In genomic region chr14:99099967-99100587, GRCm38 (mm10) we compare ENCODE assay signal across 8 mouse cellular contexts. TPM values are rescaled to one million over a fixed set of nuclear protein-coding genes. Genes with fewer than 3 reads are reported as not detected.
DNase-seq lines count a peak whose midpoint lies in the region; ATAC-seq and TF ChIP-seq lines count a peak whose summit lies in the region.

No protein-coding gene starts in this region.

- peak overlapping the region; percentile 42 for H3K27ac ChIP-seq in heart, embryonic 15.5 days
- H3K27ac ChIP-seq in forebrain, embryonic 12.5 days = no peak overlapping the region
- H3K27ac ChIP-seq in liver, embryonic 11.5 days (ENCODE audit: low read depth, low read length) = 0 out of 2 replicates have a peak overlapping the region, but pooled peaks have one; percentile 36
- H3K27ac ChIP-seq in small intestine, adult 2 months (ENCODE audit: insufficient read depth, low read depth, low read length) = no peak overlapping the region

- H3K4me2 ChIP-seq in heart, embryonic 15.5 days = peak overlapping the region; percentile 73
- H3K4me2 ChIP-seq in forebrain, embryonic 12.5 days = peak overlapping the region; percentile 65
- H3K4me2 ChIP-seq in liver, embryonic 11.5 days = peak overlapping the region; percentile 55

- no peak for TF ChIP-seq POLR2A in small intestine, adult 2 months (IDR thresholded peaks at IDR 0.05; ENCODE audit: low read depth, low read length)

- peaks cover 14% of the 10 kb centered on the region for H3K4me1 ChIP-seq in heart, embryonic 15.5 days (replicated peaks)
- H3K4me1 ChIP-seq in forebrain, embryonic 12.5 days = peaks cover 13% of the 10 kb centered on the region
- peaks cover 9% of the 10 kb centered on the region for H3K4me1 ChIP-seq in liver, embryonic 11.5 days (replicated peaks; ENCODE audit: control insufficient read depth, insufficient read depth, low read length)
- H3K4me1 ChIP-seq in small intestine, adult 2 months (ENCODE audit: control insufficient read depth, insufficient read depth, insufficient read length, low read length) = no peaks in the 10 kb centered on the region

- TF ChIP-seq CTCF in small intestine, adult 2 months (IDR thresholded peaks at IDR 0.05; ENCODE audit: extremely low read depth, insufficient read length, insufficient replicate concordance, low read depth, low read length) = no peak

- H3K9ac ChIP-seq in heart, embryonic 15.5 days = peak overlapping the region; percentile 68
- peak overlapping the region; percentile 89 for H3K9ac ChIP-seq in forebrain, embryonic 12.5 days
- H3K9ac ChIP-seq in liver, embryonic 11.5 days (ENCODE audit: low read depth, low read length) = peak overlapping the region; percentile 73

- H3K36me3 ChIP-seq in heart, embryonic 15.5 days = peaks cover 34% of the 10 kb centered on the region; the same call in 1 of the 2 replicates
- H3K36me3 ChIP-seq in forebrain, embryonic 12.5 days (replicated peaks) = peaks cover 48% of the 10 kb centered on the region
- peaks cover 17% of the 10 kb centered on the region for H3K36me3 ChIP-seq in liver, embryonic 11.5 days (ENCODE audit: control insufficient read depth, insufficient read depth, low read length)
- peaks cover 17% of the 10 kb centered on the region for H3K36me3 ChIP-seq in small intestine, adult 2 months (ENCODE audit: control insufficient read depth, insufficient read depth, low read length)

- 5% methylated on average over 20 of the region's 20 CpGs for WGBS in heart, embryonic 15.5 days
- WGBS in forebrain, embryonic 12.5 days = 7% methylated on average over 20 of the region's 20 CpGs
- WGBS in liver, embryonic 11.5 days = 4% methylated on average over 20 of the region's 20 CpGs
- WGBS in small intestine, adult 2 months = 5% methylated on average over 20 of the region's 20 CpGs

- no peak for ATAC-seq in heart, embryonic 15.5 days (replicated peaks; ENCODE audit: insufficient number of reproducible peaks, insufficient read depth, low FRiP score, low read depth)
- no peak for ATAC-seq in forebrain, embryonic 12.5 days (ENCODE audit: low FRiP score)
- no peak for ATAC-seq in liver, embryonic 11.5 days (replicated peaks; ENCODE audit: low FRiP score)

- no peak for DNase-seq in heart, adult 18-20 months
- DNase-seq in NIH3T3 (ENCODE audit: low read depth) = peak; percentile 47
- DNase-seq in liver, embryonic 11.5 days (ENCODE audit: low spot score) = no peak
- no peak for DNase-seq in right cerebral cortex, postnatal 14 days
- DNase-seq in adrenal gland, adult 2 months = no peak

- no peaks in the 10 kb centered on the region for H3K27me3 ChIP-seq in heart, embryonic 15.5 days
- H3K27me3 ChIP-seq in forebrain, embryonic 12.5 days = no peaks in the 10 kb centered on the region
- H3K27me3 ChIP-seq in liver, embryonic 11.5 days (replicated peaks; ENCODE audit: control insufficient read depth, insufficient read depth, low read length) = no peaks in the 10 kb centered on the region
- H3K27me3 ChIP-seq in small intestine, adult 2 months (ENCODE audit: control insufficient read depth, insufficient read depth, low read length) = no peaks in the 10 kb centered on the region

- no peaks in the 10 kb centered on the region for H3K9me3 ChIP-seq in heart, embryonic 15.5 days (replicated peaks)
- H3K9me3 ChIP-seq in forebrain, embryonic 12.5 days = no peaks in the 10 kb centered on the region
- no peaks in the 10 kb centered on the region for H3K9me3 ChIP-seq in liver, embryonic 11.5 days (ENCODE audit: control insufficient read depth, low read length)

- peak overlapping the region; percentile 83 for H3K4me3 ChIP-seq in heart, embryonic 15.5 days
- H3K4me3 ChIP-seq in forebrain, embryonic 12.5 days (replicated peaks) = peak overlapping the region; percentile 94
- H3K4me3 ChIP-seq in liver, embryonic 11.5 days (ENCODE audit: low read depth, low read length) = peak overlapping the region; percentile 94
- peak overlapping the region; percentile 96 for H3K4me3 ChIP-seq in small intestine, adult 2 months (ENCODE audit: low read depth, low read length)

RNA-seq across cellular contexts. Expression of gene Dis3, which starts 0.5 kb away (rescaled TPM):
- 17.5 and 19.8 TPM in 2 replicates for polyA plus RNA-seq in heart, embryonic 15.5 days (2015; fragmentation: Nextera tagmentation; extraction: Ambion mirVana)
- 10 to 100 TPM in 1 of 2 experiments, 1 to 10 TPM in 1; 9.4 to 10.3 TPM for total RNA-seq in heart, adult 18-20 months (2021)
- 43.9 and 47.6 TPM in 2 replicates for polyA plus RNA-seq in forebrain, embryonic 12.5 days (2016; fragmentation: Nextera tagmentation; extraction: Ambion mirVana)
- polyA plus RNA-seq in liver, embryonic 11.5 days (2014; fragmentation: Nextera tagmentation; extraction: Ambion mirVana) = 44.6 and 50.5 TPM in 2 replicates
- polyA plus RNA-seq in small intestine, adult 2 months (2012; rRNA removed) = 1.3 and 2.5 TPM in 2 replicates
- total RNA-seq in adrenal gland, adult 2 months (2021) = 10 to 100 TPM; 23.4 to 26.3 TPM
- polyA plus RNA-seq in adrenal gland, adult 2 months (2012; rRNA removed) = 4.1 and 5.4 TPM in 2 replicates

RNA-seq across cellular contexts. Expression of gene Pibf1, which starts 0.9 kb away (rescaled TPM):
- 11.9 and 13.6 TPM in 2 replicates for polyA plus RNA-seq in heart, embryonic 15.5 days (2015; fragmentation: Nextera tagmentation; extraction: Ambion mirVana)
- total RNA-seq in heart, adult 18-20 months (2021) = 1 to 10 TPM; 7.7 to 8.3 TPM
- polyA plus RNA-seq in forebrain, embryonic 12.5 days (2016; fragmentation: Nextera tagmentation; extraction: Ambion mirVana) = 24.1 and 24.7 TPM in 2 replicates
- polyA plus RNA-seq in liver, embryonic 11.5 days (2014; fragmentation: Nextera tagmentation; extraction: Ambion mirVana) = 15.9 and 17.8 TPM in 2 replicates
- 0.10 and 0.65 TPM in 2 replicates for polyA plus RNA-seq in small intestine, adult 2 months (2012; rRNA removed)
- total RNA-seq in adrenal gland, adult 2 months (2021) = 1 to 10 TPM; 8.5 to 8.9 TPM
- 0.85 and 1.4 TPM in 2 replicates for polyA plus RNA-seq in adrenal gland, adult 2 months (2012; rRNA removed)

RNA-seq across cellular contexts. Expression of gene Bora, which starts 54.1 kb away (rescaled TPM):
- polyA plus RNA-seq in heart, embryonic 15.5 days (2015; fragmentation: Nextera tagmentation; extraction: Ambion mirVana) = 37.2 and 41.2 TPM in 2 replicates
- total RNA-seq in heart, adult 18-20 months (2021) = under 1 TPM; 0.57 to 0.64 TPM
- polyA plus RNA-seq in forebrain, embryonic 12.5 days (2016; fragmentation: Nextera tagmentation; extraction: Ambion mirVana) = 68.0 and 77.7 TPM in 2 replicates
- 70.4 and 76.3 TPM in 2 replicates for polyA plus RNA-seq in liver, embryonic 11.5 days (2014; fragmentation: Nextera tagmentation; extraction: Ambion mirVana)
- 1.1 and 2.4 TPM in 2 replicates for polyA plus RNA-seq in small intestine, adult 2 months (2012; rRNA removed)
- total RNA-seq in adrenal gland, adult 2 months (2021) = 1 to 10 TPM; 1.8 to 2.4 TPM
- polyA plus RNA-seq in adrenal gland, adult 2 months (2012; rRNA removed) = 0.70 and 0.75 TPM in 2 replicates

RNA-seq across cellular contexts. Expression of gene Mzt1, which starts 54.1 kb away (rescaled TPM):
- polyA plus RNA-seq in heart, embryonic 15.5 days (2015; fragmentation: Nextera tagmentation; extraction: Ambion mirVana) = 74.9 and 92.1 TPM in 2 replicates
- 10 to 100 TPM; 41.4 to 46.5 TPM for total RNA-seq in heart, adult 18-20 months (2021)
- polyA plus RNA-seq in forebrain, embryonic 12.5 days (2016; fragmentation: Nextera tagmentation; extraction: Ambion mirVana) = 142 and 143 TPM in 2 replicates
- 77.3 and 80.6 TPM in 2 replicates for polyA plus RNA-seq in liver, embryonic 11.5 days (2014; fragmentation: Nextera tagmentation; extraction: Ambion mirVana)
- polyA plus RNA-seq in small intestine, adult 2 months (2012; rRNA removed) = 1.3 and 3.2 TPM in 2 replicates
- 10 to 100 TPM; 23.5 to 30.3 TPM for total RNA-seq in adrenal gland, adult 2 months (2021)
- polyA plus RNA-seq in adrenal gland, adult 2 months (2012; rRNA removed) = 3.4 and 5.1 TPM in 2 replicates

Comparison
In these comparisons a context has a peak if more than half of its experiments do, and no peak if none do; other contexts are left out.
1. H3K27ac ChIP-seq: peak in heart, embryonic 15.5 days (single experiment) and liver, embryonic 11.5 days (single experiment); none in forebrain, embryonic 12.5 days (single experiment) and small intestine, adult 2 months (single experiment).
2. RNA of gene Bora, which starts 54.1 kb away (polyA plus RNA-seq): 68.0 to 77.7 TPM in forebrain, embryonic 12.5 days, 70.4 to 76.3 TPM in liver, embryonic 11.5 days and 37.2 to 41.2 TPM in heart, embryonic 15.5 days; 1.1 to 2.4 TPM in small intestine, adult 2 months and 0.70 to 0.75 TPM in adrenal gland, adult 2 months; every median in the first group is over 10 times any median in the second.
3. Peak in every context shown above with its lines, with median percentiles within 50 percentile points of each other: H3K4me2 ChIP-seq, H3K4me3 ChIP-seq and H3K9ac ChIP-seq.